Mouse (Mus musculus): ENCODE data around the gene Gm2696. TPM values are rescaled to one million over a fixed set of nuclear protein-coding genes. Genes with fewer than 3 reads are reported as not detected.

Gene Gm2696
- polyA plus RNA-seq, 1 experiment from 2014 or later, result not detected

DNA sequence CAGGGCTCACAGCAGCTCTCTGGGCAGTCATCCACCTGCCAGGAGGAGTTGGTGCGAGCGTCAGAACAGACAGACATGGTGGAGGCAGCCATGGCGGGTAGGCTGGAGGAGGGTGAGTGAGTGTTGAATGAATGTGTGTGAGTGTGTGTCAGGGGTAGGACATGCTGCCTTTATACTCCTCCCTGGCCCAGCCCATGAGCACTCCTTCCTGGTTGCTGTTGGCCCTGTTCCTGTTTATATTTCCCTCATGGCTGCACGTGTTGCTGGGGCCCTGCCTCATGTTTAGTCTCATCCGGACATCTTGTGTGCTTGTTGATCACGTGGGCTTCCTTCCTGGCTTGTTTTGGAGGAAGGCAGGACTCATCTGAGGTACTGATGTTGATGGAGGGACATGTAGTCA lies 12.5 kb downstream of the Gm2696 start, which contains the start of gene Krtap10-4:
Gene Krtap10-4, minus strand, starts transcription at position 145 of the 400 bp plus-strand sequence.
- Histone ChIP-seq H3K27me3 (ENCODE audit: control insufficient read depth, insufficient read depth, low read length) (no peaks in the 10 kb centered on the region), H3K9me3 (replicated peaks; ENCODE audit: control insufficient read depth, low read length) (peaks cover 3% of the 10 kb centered on the region; the same call in 1 of the 2 replicates), H3K4me2 (ENCODE audit: low read depth, low read length) (no peak within 1 kb of the TSS), H3K4me3 (replicated peaks; ENCODE audit: low read length) (no peak within 1 kb of the TSS), H3K4me1 (ENCODE audit: control insufficient read depth, insufficient read depth, low read length) (no peaks in the 10 kb centered on the region), H3K27ac (ENCODE audit: low read length) (no peak within 1 kb of the TSS), H3K36me3 (ENCODE audit: control insufficient read depth, insufficient read depth, low read length) (no peaks in the 10 kb centered on the region), H3K9ac (ENCODE audit: low read length) (no peak within 1 kb of the TSS)
- peak; percentile 24; the same call in 1 of the 2 replicates for ATAC-seq (ENCODE audit: insufficient read depth, low FRiP score)
- 52% methylated on average over 6 of the region's 6 CpGs for WGBS

DNA sequence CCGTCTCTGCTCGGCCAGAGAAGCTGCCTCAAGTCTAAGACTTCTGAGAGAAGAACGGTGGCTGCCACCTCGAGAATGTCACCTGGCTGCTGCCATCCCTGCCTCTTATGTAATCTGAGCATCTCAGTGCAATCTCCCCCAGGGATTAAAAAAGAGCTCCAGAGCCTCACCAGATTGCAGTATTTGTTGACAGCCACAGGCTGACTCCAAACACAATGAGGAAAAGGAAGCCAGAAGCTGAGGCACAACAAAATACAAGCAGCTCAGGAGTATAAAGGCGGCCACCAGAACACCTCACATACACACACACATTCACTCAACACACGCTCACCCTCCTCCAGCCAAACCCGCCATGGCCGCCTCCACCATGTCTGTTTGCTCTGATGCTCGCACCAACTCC lies 21.2 kb downstream of the Gm2696 start, which contains the start of gene Krtap10-10:
Gene Krtap10-10, plus strand, starts transcription at position 301 of the 400 bp plus-strand sequence.
- Histone ChIP-seq H3K9me3 (replicated peaks; ENCODE audit: control insufficient read depth, low read length) (no peaks in the 10 kb centered on the region), H3K9ac (ENCODE audit: low read length) (no peak within 1 kb of the TSS), H3K4me2 (ENCODE audit: low read depth, low read length) (no peak within 1 kb of the TSS), H3K4me1 (ENCODE audit: control insufficient read depth, insufficient read depth, low read length) (no peaks in the 10 kb centered on the region), H3K4me3 (replicated peaks; ENCODE audit: low read length) (no peak within 1 kb of the TSS), H3K27me3 (ENCODE audit: control insufficient read depth, insufficient read depth, low read length) (no peaks in the 10 kb centered on the region), H3K36me3 (ENCODE audit: control insufficient read depth, insufficient read depth, low read length) (no peaks in the 10 kb centered on the region), H3K27ac (ENCODE audit: low read length) (no peak within 1 kb of the TSS)
- 69% methylated on average over 9 of the region's 9 CpGs for WGBS
- ATAC-seq (ENCODE audit: insufficient read depth, low FRiP score), result no peak

DNA sequence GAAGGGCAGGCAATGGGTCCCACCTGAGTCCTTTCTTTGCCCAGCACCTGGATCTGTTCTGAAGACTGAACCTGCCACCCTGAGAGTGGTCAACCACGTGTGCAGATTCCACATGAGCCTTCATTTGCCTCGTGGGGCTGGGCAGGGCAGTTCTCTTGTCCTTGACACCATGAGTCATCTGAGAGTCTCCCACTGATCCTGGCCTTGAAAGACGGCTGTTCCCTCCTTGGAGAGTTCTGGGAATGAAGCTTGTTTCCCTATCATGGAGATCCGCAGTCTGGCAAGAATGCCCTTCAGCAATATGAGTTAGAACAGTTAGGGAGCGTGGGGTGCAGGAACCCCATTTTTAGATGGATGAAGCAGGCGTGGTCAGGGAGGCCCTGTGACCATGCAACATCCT lies 24.5 kb downstream of the Gm2696 start:
- no peaks in the 10 kb centered on the region for H3K4me1 ChIP-seq (ENCODE audit: control insufficient read depth, insufficient read depth, low read length)
- 69% methylated on average over 6 of the region's 6 CpGs for WGBS

DNA sequence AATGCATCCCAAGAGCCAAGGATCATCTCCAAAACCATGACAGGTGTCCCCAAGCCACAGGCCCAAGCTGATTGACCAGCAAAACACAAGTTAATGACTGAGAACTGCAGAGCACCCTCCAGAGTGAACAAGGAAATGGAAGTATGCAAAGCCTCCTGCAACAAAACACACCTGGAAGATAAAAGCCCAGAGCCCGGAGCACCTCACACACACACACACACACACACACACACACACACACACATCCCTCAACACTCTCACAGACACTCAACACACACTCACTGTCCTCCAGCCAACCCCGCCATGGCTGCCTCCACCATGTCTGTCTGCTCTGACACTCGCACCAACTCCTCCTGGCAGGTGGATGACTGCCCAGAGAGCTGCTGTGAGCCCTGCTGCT lies 32.0 kb downstream of the Gm2696 start, which contains the start of gene Gm36176:
Gene Gm36176, plus strand, starts transcription at position 301 of the 400 bp plus-strand sequence.
- Histone ChIP-seq H3K4me2 (ENCODE audit: low read depth, low read length) (no peak within 1 kb of the TSS), H3K27me3 (ENCODE audit: control insufficient read depth, insufficient read depth, low read length) (no peaks in the 10 kb centered on the region), H3K36me3 (ENCODE audit: control insufficient read depth, insufficient read depth, low read length) (no peaks in the 10 kb centered on the region), H3K9ac (ENCODE audit: low read length) (no peak within 1 kb of the TSS), H3K9me3 (replicated peaks; ENCODE audit: control insufficient read depth, low read length) (0 out of 2 replicates have a peak, but pooled peaks cover 6% of the 10 kb centered on the region), H3K4me3 (replicated peaks; ENCODE audit: low read length) (no peak within 1 kb of the TSS), H3K27ac (ENCODE audit: low read length) (no peak within 1 kb of the TSS), H3K4me1 (ENCODE audit: control insufficient read depth, insufficient read depth, low read length) (no peaks in the 10 kb centered on the region)
- ATAC-seq (ENCODE audit: insufficient read depth, low FRiP score), result no peak
- 56% methylated on average over 2 of the region's 3 CpGs for WGBS

More for the DNA sequence above, 24.5 kb downstream of the Gm2696 start:
- no peak overlapping the region for H3K27ac ChIP-seq (ENCODE audit: low read length)
- H3K36me3 ChIP-seq (ENCODE audit: control insufficient read depth, insufficient read depth, low read length), result no peaks in the 10 kb centered on the region
- H3K4me2 ChIP-seq (ENCODE audit: low read depth, low read length), result no peak overlapping the region
- no peaks in the 10 kb centered on the region for H3K27me3 ChIP-seq (ENCODE audit: control insufficient read depth, insufficient read depth, low read length)
- H3K4me3 ChIP-seq (replicated peaks; ENCODE audit: low read length), result no peak overlapping the region
- ATAC-seq (ENCODE audit: insufficient read depth, low FRiP score), result no peak
- 0 out of 2 replicates have a peak, but pooled peaks cover 3% of the 10 kb centered on the region for H3K9me3 ChIP-seq (replicated peaks; ENCODE audit: control insufficient read depth, low read length)
- no peak overlapping the region for H3K9ac ChIP-seq (ENCODE audit: low read length)

DNA sequence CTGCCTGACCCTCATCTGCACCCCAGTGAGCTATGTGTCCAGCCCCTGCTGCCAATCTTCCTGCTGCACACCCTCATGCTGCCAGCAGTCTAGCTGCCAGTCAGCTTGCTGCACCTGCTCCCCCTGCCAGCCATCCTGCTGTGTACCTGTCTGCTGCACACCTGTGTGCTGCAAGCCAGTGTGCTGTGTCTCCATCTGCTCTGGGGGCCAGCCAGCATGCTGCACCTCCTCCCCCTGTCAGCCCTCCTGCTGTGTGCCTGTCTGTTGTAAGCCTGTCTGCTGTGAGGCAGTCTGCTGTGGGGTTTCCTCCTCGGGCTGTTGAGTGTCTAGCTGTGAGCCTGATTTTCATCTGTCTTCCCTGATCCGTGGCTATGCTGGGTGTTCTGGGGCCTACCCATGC lies 32.5 kb downstream of the Gm2696 start:
- H3K9me3 ChIP-seq (replicated peaks; ENCODE audit: control insufficient read depth, low read length), result 0 out of 2 replicates have a peak, but pooled peaks cover 6% of the 10 kb centered on the region
- H3K9ac ChIP-seq (ENCODE audit: low read length), result no peak overlapping the region
- no peak for ATAC-seq (ENCODE audit: insufficient read depth, low FRiP score)
- no peaks in the 10 kb centered on the region for H3K4me1 ChIP-seq (ENCODE audit: control insufficient read depth, insufficient read depth, low read length)
- 25% methylated on average over 2 of the region's 2 CpGs for WGBS
- no peaks in the 10 kb centered on the region for H3K27me3 ChIP-seq (ENCODE audit: control insufficient read depth, insufficient read depth, low read length)
- H3K4me2 ChIP-seq (ENCODE audit: low read depth, low read length), result no peak overlapping the region
- no peak overlapping the region for H3K4me3 ChIP-seq (replicated peaks; ENCODE audit: low read length)
- no peaks in the 10 kb centered on the region for H3K36me3 ChIP-seq (ENCODE audit: control insufficient read depth, insufficient read depth, low read length)
- no peak overlapping the region for H3K27ac ChIP-seq (ENCODE audit: low read length)

DNA sequence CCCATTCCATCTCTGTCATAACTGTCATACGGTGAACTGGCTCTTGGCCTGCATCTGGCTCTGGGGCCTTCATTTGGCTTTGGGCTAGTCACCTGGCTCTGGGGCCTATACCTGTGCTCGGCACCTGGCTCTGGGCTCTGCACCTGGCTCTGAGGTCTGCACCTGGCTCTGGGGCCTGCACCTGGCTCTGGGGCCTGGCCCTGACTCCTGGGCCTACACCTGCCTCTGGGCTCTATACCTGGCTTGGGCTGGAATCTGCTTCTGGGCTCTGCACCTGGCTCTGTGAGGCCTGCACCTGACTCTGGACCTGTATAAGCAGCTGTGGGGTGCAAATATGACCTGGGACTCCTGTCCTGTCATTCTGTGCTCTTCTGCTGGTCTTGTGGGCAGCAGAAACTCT lies 33.1 kb downstream of the Gm2696 start:
- no peaks in the 10 kb centered on the region for H3K4me1 ChIP-seq (ENCODE audit: control insufficient read depth, insufficient read depth, low read length)
- H3K27me3 ChIP-seq (ENCODE audit: control insufficient read depth, insufficient read depth, low read length), result no peaks in the 10 kb centered on the region
- H3K4me2 ChIP-seq (ENCODE audit: low read depth, low read length), result no peak overlapping the region
- 0 out of 2 replicates have a peak, but pooled peaks cover 6% of the 10 kb centered on the region for H3K9me3 ChIP-seq (replicated peaks; ENCODE audit: control insufficient read depth, low read length)
- ATAC-seq (ENCODE audit: insufficient read depth, low FRiP score), result no peak
- H3K9ac ChIP-seq (ENCODE audit: low read length), result no peak overlapping the region
- H3K36me3 ChIP-seq (ENCODE audit: control insufficient read depth, insufficient read depth, low read length), result no peaks in the 10 kb centered on the region
- 71% methylated on average over 2 of the region's 2 CpGs for WGBS
- H3K27ac ChIP-seq (ENCODE audit: low read length), result no peak overlapping the region
- H3K4me3 ChIP-seq (replicated peaks; ENCODE audit: low read length), result no peak overlapping the region

DNA sequence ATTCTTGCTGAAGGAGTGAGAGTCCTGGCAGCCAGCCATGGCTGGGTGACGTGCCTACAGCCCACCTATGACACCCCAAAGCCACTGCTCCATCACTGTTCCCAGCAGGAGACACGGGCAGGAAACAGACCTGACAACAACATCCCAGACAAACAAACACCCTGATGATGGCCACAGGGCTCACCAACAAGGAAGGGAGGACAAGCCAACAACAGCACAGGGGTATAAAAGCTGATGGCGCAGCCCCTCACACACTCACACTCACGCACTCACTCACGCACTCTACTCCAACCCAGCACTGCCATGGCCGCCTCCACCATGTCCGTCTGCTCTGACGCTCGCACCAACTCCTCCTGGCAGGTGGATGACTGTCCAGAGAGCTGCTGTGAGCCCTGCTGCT lies 38.1 kb downstream of the Gm2696 start, which contains the start of gene Gm10318:
Gene Gm10318, plus strand, starts transcription at position 301 of the 400 bp plus-strand sequence.
- 72% methylated on average over 9 of the region's 9 CpGs for WGBS
- Histone ChIP-seq H3K4me1 (ENCODE audit: control insufficient read depth, insufficient read depth, low read length) (no peaks in the 10 kb centered on the region), H3K4me2 (ENCODE audit: low read depth, low read length) (no peak within 1 kb of the TSS), H3K9ac (ENCODE audit: low read length) (no peak within 1 kb of the TSS), H3K36me3 (ENCODE audit: control insufficient read depth, insufficient read depth, low read length) (no peaks in the 10 kb centered on the region), H3K27me3 (ENCODE audit: control insufficient read depth, insufficient read depth, low read length) (no peaks in the 10 kb centered on the region), H3K27ac (ENCODE audit: low read length) (no peak within 1 kb of the TSS), H3K4me3 (replicated peaks; ENCODE audit: low read length) (no peak within 1 kb of the TSS), H3K9me3 (replicated peaks; ENCODE audit: control insufficient read depth, low read length) (no peaks in the 10 kb centered on the region)
- ATAC-seq (ENCODE audit: insufficient read depth, low FRiP score), result no peak

DNA sequence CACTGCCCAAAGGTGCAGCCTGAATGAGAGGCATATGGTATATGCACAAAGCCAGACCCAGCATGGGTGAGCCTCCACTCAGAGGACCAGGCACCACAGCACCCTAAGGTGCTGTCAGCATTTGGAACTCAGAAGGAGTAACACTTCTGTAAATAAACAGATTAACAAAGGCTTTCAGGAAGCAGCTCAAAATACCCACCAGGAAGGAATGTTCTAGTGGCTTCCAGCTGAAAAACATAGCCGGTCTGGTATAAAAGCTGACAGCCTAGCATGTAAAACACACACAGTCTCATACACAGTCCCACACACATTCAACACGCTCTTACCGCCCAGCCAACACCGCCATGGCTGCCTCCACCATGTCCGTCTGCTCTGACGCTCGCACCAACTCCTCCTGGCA lies 47.2 kb downstream of the Gm2696 start, which contains the start of gene Gm3285:
Gene Gm3285, plus strand, starts transcription at position 301 of the 400 bp plus-strand sequence.
- no peak within 1 kb of the TSS for H3K4me2 ChIP-seq (ENCODE audit: low read depth, low read length)
- no peak within 1 kb of the TSS for H3K4me3 ChIP-seq (replicated peaks; ENCODE audit: low read length)
- H3K9ac ChIP-seq (ENCODE audit: low read length), result no peak within 1 kb of the TSS
- H3K27ac ChIP-seq (ENCODE audit: low read length), result no peak within 1 kb of the TSS
- no peaks in the 10 kb centered on the region for H3K4me1 ChIP-seq (ENCODE audit: control insufficient read depth, insufficient read depth, low read length)
- no peaks in the 10 kb centered on the region for H3K27me3 ChIP-seq (ENCODE audit: control insufficient read depth, insufficient read depth, low read length)
- WGBS, result 49% methylated on average over 7 of the region's 7 CpGs
- ATAC-seq (ENCODE audit: insufficient read depth, low FRiP score), result no peak
- H3K36me3 ChIP-seq (ENCODE audit: control insufficient read depth, insufficient read depth, low read length), result no peaks in the 10 kb centered on the region
- H3K9me3 ChIP-seq (replicated peaks; ENCODE audit: control insufficient read depth, low read length), result no peaks in the 10 kb centered on the region

DNA sequence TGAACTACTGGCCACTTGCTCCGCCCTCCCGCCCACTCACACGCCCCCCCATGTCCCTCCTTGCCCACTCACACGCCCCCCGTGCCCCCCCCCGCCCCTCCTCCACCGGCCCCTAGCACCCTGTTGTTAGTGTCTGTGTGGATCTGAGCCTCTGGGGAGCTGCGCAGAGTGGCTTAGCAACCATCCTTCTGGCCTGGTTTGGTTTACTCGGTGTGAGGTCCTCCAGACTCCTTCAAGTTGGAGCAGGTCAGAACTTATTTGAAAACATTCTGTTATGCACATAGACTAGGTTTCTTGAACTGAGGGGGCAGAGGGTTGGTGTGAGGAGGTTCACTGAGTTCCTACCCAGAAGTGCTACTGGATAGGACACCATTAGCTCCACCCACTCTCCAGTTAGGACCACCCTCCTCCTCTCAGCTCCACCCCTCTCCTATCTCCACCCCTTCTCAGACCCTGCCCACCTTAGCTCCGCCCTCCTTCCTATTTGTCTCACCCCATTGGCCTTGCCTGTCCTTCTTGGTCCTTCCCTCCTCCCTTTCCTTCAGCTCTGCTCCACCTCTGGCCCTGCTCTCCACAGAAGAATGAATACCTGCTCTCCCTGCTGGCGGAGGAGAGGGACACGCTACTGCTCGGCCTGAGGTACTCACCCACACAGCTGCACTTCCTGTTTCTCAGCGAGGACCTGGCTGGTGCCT lies 49.7 kb downstream of the Gm2696 start:
- H3K36me3 ChIP-seq (ENCODE audit: control insufficient read depth, insufficient read depth, low read length), result no peaks in the 10 kb centered on the region

More for the DNA sequence above, 49.7 kb downstream of the Gm2696 start:
- Histone ChIP-seq H3K27me3 (ENCODE audit: control insufficient read depth, insufficient read depth, low read length) (no peaks in the 10 kb centered on the region), H3K9me3 (replicated peaks; ENCODE audit: control insufficient read depth, low read length) (no peaks in the 10 kb centered on the region), H3K4me1 (ENCODE audit: control insufficient read depth, insufficient read depth, low read length) (no peaks in the 10 kb centered on the region), H3K4me2 (ENCODE audit: low read depth, low read length) (peak overlapping the region; percentile 51), H3K4me3 (replicated peaks; ENCODE audit: low read length) (peak overlapping the region; percentile 35), H3K27ac (ENCODE audit: low read length) (peak overlapping the region; percentile 25; the same call in 1 of the 2 replicates), H3K9ac (ENCODE audit: low read length) (peak overlapping the region; percentile 60)
- 37% methylated on average over 14 of the region's 14 CpGs for WGBS
- peak; percentile 93 for ATAC-seq (ENCODE audit: insufficient read depth, low FRiP score)
